Mouse (Mus musculus): ENCODE measurements around the gene BC049730. TPM values are rescaled to one million over a fixed set of nuclear protein-coding genes. Genes with fewer than 3 reads are reported as not detected.

BC049730 gene
- polyA plus RNA-seq, 1 experiment from 2014 or later = not detected

DNA sequence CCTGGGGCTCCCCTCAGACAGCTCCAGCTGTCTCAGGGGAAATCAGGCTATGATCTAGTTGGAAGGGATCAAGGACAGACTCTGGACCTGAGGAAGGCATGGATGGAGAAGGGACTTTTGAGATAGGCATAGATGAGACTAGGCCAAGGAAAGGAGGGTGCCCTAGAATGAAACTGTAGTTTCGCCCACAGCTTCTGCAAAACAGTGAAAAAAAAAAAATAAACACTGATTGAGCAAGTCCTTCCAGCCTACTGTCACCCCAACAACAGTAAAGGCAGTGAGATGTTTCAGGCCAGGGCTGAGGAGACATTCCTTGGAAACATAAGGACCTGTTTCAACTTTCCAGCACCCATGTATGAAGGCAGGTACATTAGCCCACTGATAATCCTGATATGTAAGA is 49.5 kb downstream of the BC049730 start:
- H3K36me3 ChIP-seq (ENCODE audit: control insufficient read depth, insufficient read depth) = no peaks in the 10 kb centered on the region
- H3K4me1 ChIP-seq (replicated peaks; ENCODE audit: control insufficient read depth, insufficient read depth, low read length) = no peaks in the 10 kb centered on the region
- WGBS = 92% methylated on average over 1 of the region's 1 CpGs
- H3K27me3 ChIP-seq (replicated peaks; ENCODE audit: control insufficient read depth, insufficient read depth, low read length) = no peaks in the 10 kb centered on the region
- no peak overlapping the region for H3K4me3 ChIP-seq (replicated peaks; ENCODE audit: low read length)
- H3K9me3 ChIP-seq (ENCODE audit: control insufficient read depth, low read length) = no peaks in the 10 kb centered on the region
- no peak overlapping the region for H3K27ac ChIP-seq (ENCODE audit: low read length)
- H3K4me2 ChIP-seq (ENCODE audit: low read length) = no peak overlapping the region
- H3K9ac ChIP-seq (replicated peaks; ENCODE audit: low read depth, low read length) = no peak overlapping the region
- ATAC-seq = no peak

DNA sequence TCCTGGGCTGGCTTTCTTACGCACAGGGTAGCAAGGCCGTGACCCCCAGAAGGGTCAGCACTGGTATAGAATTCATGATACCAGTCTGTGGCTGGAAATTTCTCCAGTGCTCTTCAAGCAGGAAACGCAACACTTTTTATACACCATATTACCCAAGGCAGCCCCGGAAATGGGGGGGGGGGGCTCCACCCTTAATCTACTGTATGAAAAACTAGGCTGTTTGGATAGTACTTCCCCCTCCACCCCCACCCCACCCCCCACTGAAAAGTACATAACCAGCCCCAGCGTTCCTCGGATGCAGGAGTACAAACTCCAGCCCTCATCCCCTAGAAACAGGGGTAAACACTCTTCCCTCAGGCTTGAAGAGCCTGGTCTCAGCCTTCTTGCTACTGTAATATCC is 51.2 kb downstream of the BC049730 start, which contains the start of gene Cd177:
Cd177 (minus strand) TSS at position 101 of the 400 bp plus-strand sequence.
- H3K27ac ChIP-seq (ENCODE audit: low read length) = no peak within 1 kb of the TSS
- no peaks in the 10 kb centered on the region for H3K9me3 ChIP-seq (ENCODE audit: control insufficient read depth, low read length)
- no peak within 1 kb of the TSS for H3K9ac ChIP-seq (replicated peaks; ENCODE audit: low read depth, low read length)
- H3K4me1 ChIP-seq (replicated peaks; ENCODE audit: control insufficient read depth, insufficient read depth, low read length) = no peaks in the 10 kb centered on the region
- no peak within 1 kb of the TSS for H3K4me3 ChIP-seq (replicated peaks; ENCODE audit: low read length)
- H3K36me3 ChIP-seq (ENCODE audit: control insufficient read depth, insufficient read depth) = no peaks in the 10 kb centered on the region
- ATAC-seq = no peak
- no peak within 1 kb of the TSS for H3K4me2 ChIP-seq (ENCODE audit: low read length)
- 80% methylated on average over 6 of the region's 6 CpGs for WGBS
- no peaks in the 10 kb centered on the region for H3K27me3 ChIP-seq (replicated peaks; ENCODE audit: control insufficient read depth, insufficient read depth, low read length)

DNA sequence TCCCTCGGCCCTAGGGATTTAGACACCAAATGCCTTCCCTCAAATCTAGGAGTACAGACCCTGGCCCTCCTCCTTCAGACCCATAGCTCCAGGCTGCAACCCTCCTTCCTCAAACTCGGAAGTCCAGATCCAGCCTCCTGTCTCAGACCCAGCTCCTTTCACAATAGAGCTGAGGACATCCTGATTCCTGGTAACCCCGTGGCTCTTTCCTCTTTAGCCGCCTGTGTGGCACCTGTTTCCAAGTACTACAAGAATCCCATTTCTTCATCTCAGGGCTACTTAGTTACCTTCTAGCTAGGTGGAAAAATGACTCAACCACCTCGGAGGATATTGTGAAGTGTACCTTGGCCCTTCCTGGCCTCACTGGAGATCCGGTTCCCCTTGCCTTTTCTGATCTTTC is 52.1 kb downstream of the BC049730 start:
- H3K27me3 ChIP-seq (replicated peaks; ENCODE audit: control insufficient read depth, insufficient read depth, low read length) = no peaks in the 10 kb centered on the region
- no peak for ATAC-seq
- H3K9ac ChIP-seq (replicated peaks; ENCODE audit: low read depth, low read length) = no peak overlapping the region
- no peaks in the 10 kb centered on the region for H3K9me3 ChIP-seq (ENCODE audit: control insufficient read depth, low read length)
- 79% methylated on average over 6 of the region's 6 CpGs for WGBS
- no peak overlapping the region for H3K27ac ChIP-seq (ENCODE audit: low read length)
- no peak overlapping the region for H3K4me2 ChIP-seq (ENCODE audit: low read length)
- H3K36me3 ChIP-seq (ENCODE audit: control insufficient read depth, insufficient read depth) = no peaks in the 10 kb centered on the region
- no peak overlapping the region for H3K4me3 ChIP-seq (replicated peaks; ENCODE audit: low read length)
- H3K4me1 ChIP-seq (replicated peaks; ENCODE audit: control insufficient read depth, insufficient read depth, low read length) = no peaks in the 10 kb centered on the region

DNA sequence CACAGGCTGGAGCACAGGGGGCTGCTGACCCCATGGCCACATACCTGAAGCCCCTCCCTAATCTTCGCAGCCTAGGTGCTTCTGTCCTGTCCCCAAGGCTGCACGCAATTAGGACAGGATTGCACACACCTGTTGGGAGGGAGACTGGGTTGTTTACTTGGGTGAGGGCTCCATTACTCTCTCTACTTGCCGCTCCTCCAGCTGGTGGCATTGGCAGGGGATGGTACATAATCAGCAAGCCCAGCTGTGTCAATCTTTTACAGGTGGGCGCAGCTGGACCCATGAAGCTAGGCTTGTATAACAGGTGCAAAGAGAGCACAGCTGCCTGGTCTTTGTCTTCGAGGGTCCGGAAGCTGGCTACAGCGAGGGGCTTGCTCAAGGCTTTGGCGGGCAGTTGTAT is 53.5 kb downstream of the BC049730 start:
- H3K27ac ChIP-seq (ENCODE audit: low read length) = no peak overlapping the region
- H3K9me3 ChIP-seq (ENCODE audit: control insufficient read depth, low read length) = no peaks in the 10 kb centered on the region
- H3K36me3 ChIP-seq (ENCODE audit: control insufficient read depth, insufficient read depth) = no peaks in the 10 kb centered on the region
- H3K4me3 ChIP-seq (replicated peaks; ENCODE audit: low read length) = no peak overlapping the region
- H3K27me3 ChIP-seq (replicated peaks; ENCODE audit: control insufficient read depth, insufficient read depth, low read length) = no peaks in the 10 kb centered on the region
- H3K4me1 ChIP-seq (replicated peaks; ENCODE audit: control insufficient read depth, insufficient read depth, low read length) = no peaks in the 10 kb centered on the region
- no peak overlapping the region for H3K4me2 ChIP-seq (ENCODE audit: low read length)
- no peak overlapping the region for H3K9ac ChIP-seq (replicated peaks; ENCODE audit: low read depth, low read length)
- ATAC-seq = no peak
- WGBS = 93% methylated on average over 8 of the region's 8 CpGs

Other genes starting within 250 kb of the BC049730 start
- 2.1 and 2.3 TPM in 2 replicates for gene Plaur, start 246.8 kb upstream of the BC049730 start, polyA plus RNA-seq (2015; fragmentation: Nextera tagmentation; extraction: Ambion mirVana)
- 67.8 and 86.8 TPM in 2 replicates for gene Cadm4, start 227.2 kb upstream of the BC049730 start, polyA plus RNA-seq (2015; fragmentation: Nextera tagmentation; extraction: Ambion mirVana)
- 267 and 282 TPM in 2 replicates for gene Zfp428, start 202.2 kb upstream of the BC049730 start, polyA plus RNA-seq (2015; fragmentation: Nextera tagmentation; extraction: Ambion mirVana)
- 1.2 and 1.9 TPM in 2 replicates for gene AC161166.1, start 196.8 kb upstream of the BC049730 start, polyA plus RNA-seq (2015; fragmentation: Nextera tagmentation; extraction: Ambion mirVana)
- 26.4 and 26.5 TPM in 2 replicates for gene Irgq, start 178.6 kb upstream of the BC049730 start, polyA plus RNA-seq (2015; fragmentation: Nextera tagmentation; extraction: Ambion mirVana)
- gene Pinlyp, start 163.1 kb upstream of the BC049730 start, polyA plus RNA-seq (2015; fragmentation: Nextera tagmentation; extraction: Ambion mirVana) = not detected in 2 replicates
- 79.8 and 80.2 TPM in 2 replicates for gene Xrcc1, start 163.0 kb upstream of the BC049730 start, polyA plus RNA-seq (2015; fragmentation: Nextera tagmentation; extraction: Ambion mirVana)
- gene Ethe1, start 121.7 kb upstream of the BC049730 start, polyA plus RNA-seq (2015; fragmentation: Nextera tagmentation; extraction: Ambion mirVana) = 19.8 and 23.3 TPM in 2 replicates
- gene Zfp575, start 121.6 kb upstream of the BC049730 start, polyA plus RNA-seq (2015; fragmentation: Nextera tagmentation; extraction: Ambion mirVana) = 9.9 and 11.7 TPM in 2 replicates
- not detected in 2 replicates for gene Phldb3, start 98.5 kb upstream of the BC049730 start, polyA plus RNA-seq (2015; fragmentation: Nextera tagmentation; extraction: Ambion mirVana)
- 0.29 and 0.58 TPM in 2 replicates for gene Lypd3, start 72.7 kb upstream of the BC049730 start, polyA plus RNA-seq (2015; fragmentation: Nextera tagmentation; extraction: Ambion mirVana)
- gene Tex101, start 32.6 kb upstream of the BC049730 start, polyA plus RNA-seq (2015; fragmentation: Nextera tagmentation; extraction: Ambion mirVana) = not detected in 2 replicates
- not detected in 2 replicates for gene Gm4763, start 17.7 kb downstream of the BC049730 start, polyA plus RNA-seq (2015; fragmentation: Nextera tagmentation; extraction: Ambion mirVana)
- 0.23 TPM in 1 of 2 replicates, not detected in the other for gene Cd177, start 51.1 kb downstream of the BC049730 start, polyA plus RNA-seq (2015; fragmentation: Nextera tagmentation; extraction: Ambion mirVana)
- not detected in 2 replicates for gene Ceacam10, start 68.0 kb downstream of the BC049730 start, polyA plus RNA-seq (2015; fragmentation: Nextera tagmentation; extraction: Ambion mirVana)
- 23.0 and 28.5 TPM in 2 replicates for gene Gm9844, start 153.0 kb downstream of the BC049730 start, polyA plus RNA-seq (2015; fragmentation: Nextera tagmentation; extraction: Ambion mirVana)
- gene Lypd4, start 160.7 kb downstream of the BC049730 start, polyA plus RNA-seq (2015; fragmentation: Nextera tagmentation; extraction: Ambion mirVana) = not detected in 2 replicates
- gene Dmrtc2, start 160.8 kb downstream of the BC049730 start, polyA plus RNA-seq (2015; fragmentation: Nextera tagmentation; extraction: Ambion mirVana) = not detected in 2 replicates
- 1,290 and 1,309 TPM in 2 replicates for gene Rps19, start 175.1 kb downstream of the BC049730 start, polyA plus RNA-seq (2015; fragmentation: Nextera tagmentation; extraction: Ambion mirVana)
- gene Cd79a, start 188.1 kb downstream of the BC049730 start, polyA plus RNA-seq (2015; fragmentation: Nextera tagmentation; extraction: Ambion mirVana) = 0.16 and 0.19 TPM in 2 replicates
- 61.7 and 73.7 TPM in 2 replicates for gene Arhgef1, start 193.7 kb downstream of the BC049730 start, polyA plus RNA-seq (2015; fragmentation: Nextera tagmentation; extraction: Ambion mirVana)
- 0.37 TPM in 1 of 2 replicates, not detected in the other for gene Gm4881, start 235.3 kb downstream of the BC049730 start, polyA plus RNA-seq (2015; fragmentation: Nextera tagmentation; extraction: Ambion mirVana)

Data from forebrain, embryonic 16.5 days (tissue).